Mouse (Mus musculus): ENCODE measurements around the gene Acox2. TPM values are rescaled to one million over a fixed set of nuclear protein-coding genes. Genes with fewer than 3 reads are reported as not detected.

Gene Acox2
- total RNA-seq, 2 experiments from 2014 or later, result 0.37 TPM; not detected in 1

Other genes with a start within 250 kb of the Acox2 start
- 10 to 100 TPM; 24.5 to 28.4 TPM for gene Rpp14, start 179.0 kb downstream of the Acox2 start, total RNA-seq (2021)
- gene Pxk, start 161.1 kb downstream of the Acox2 start, total RNA-seq (2021), result 10 to 100 TPM; 10.7 to 12.2 TPM
- gene Pdhb, start 86.3 kb downstream of the Acox2 start, total RNA-seq (2021), result 100 to 1,000 TPM; 307 to 316 TPM
- 1 to 10 TPM; 5.7 to 7.7 TPM for gene Kctd6, start 45.2 kb downstream of the Acox2 start, total RNA-seq (2021)
- gene Fam107a, start 58.7 kb upstream of the Acox2 start, total RNA-seq (2021), result 1 to 10 TPM; 2.7 to 6.1 TPM
- gene Oit1, start 119.4 kb upstream of the Acox2 start, total RNA-seq (2021), result not detected

Data from gastrocnemius, postnatal 36 days (tissue).